Mouse (Mus musculus) adrenal gland, adult 2 months (tissue): ENCODE measurements around the gene Stard7. TPM values are rescaled to one million over a fixed set of nuclear protein-coding genes. Genes with fewer than 3 reads are reported as not detected.
"Not testable (repeated sequence)": the region's sequence is repeated elsewhere in the genome, so short reads cannot be mapped to it uniquely, and the experiment has no call there.

Source experiments
- DNase-seq: peaks from one replicate; pipeline ENCODE4 v3.0.0; 2021
- long read RNA-seq: library from polyadenylated mRNA; stranded (forward); transcript quantifications from one replicate; pipeline ENCODE4 v2.0.0, GENCODE M21; 2021
- polyA plus RNA-seq: library from polyadenylated mRNA; depleted of rRNA; stranded (reverse); fragments of >200 nt; gene quantifications from 2 replicates; pipeline ENCODE4 v1.2.3, GENCODE M21; 2012; rRNA removed
- total RNA-seq, 2 experiments: library from RNA; stranded (reverse); gene quantifications; 2 replicates each; pipeline ENCODE4 v1.2.3; 2021

Stard7 gene
- total RNA-seq: 100 to 1,000 TPM in 1 of 2 experiments, 10 to 100 TPM in 1; 81.7 to 117 TPM
- polyA plus RNA-seq: 74.4 and 104 TPM in 2 replicates
- long read RNA-seq, transcript Stard7-202 (8 exons, 3,116 nt): major isoform, 172 of 192 reads
- long read RNA-seq, partial matches to known transcripts: 8 of 192 reads
- long read RNA-seq, other reads (novel, unspliced or antisense): 10 of 192 reads

GRCm38 (mm10) chr2:127269491-127270299, at the start of gene Stard7:
Gene Stard7 (plus strand): TSS chr2:127270218.
- peak; percentile 98 for DNase-seq

GRCm38 (mm10) chr2:127225261-127225660, 44.8 kb upstream of the Stard7 start:
- no peak for DNase-seq

GRCm38 (mm10) chr2:127237897-127238610, 32.0 kb upstream of the Stard7 start:
- DNase-seq: no peak

GRCm38 (mm10) chr2:127240065-127240464, 30.0 kb upstream of the Stard7 start:
- DNase-seq: peak; percentile 12

- peak; percentile 98 for DNase-seq
Observed at GRCm38 (mm10) chr2:127247592-127248333, 22.3 kb upstream of the Stard7 start, which contains the start of the genes Ciao1 and Tmem127. Gene Ciao1 (minus strand): TSS chr2:127247816. Gene Tmem127 (plus strand): TSS chr2:127247908.

GRCm38 (mm10) chr2:127248334-127249004, 21.5 kb upstream of the Stard7 start:
- DNase-seq: peak; percentile 68

GRCm38 (mm10) chr2:127250291-127251008, 19.6 kb upstream of the Stard7 start:
- no peak for DNase-seq

GRCm38 (mm10) chr2:127251457-127251856, 18.6 kb upstream of the Stard7 start:
- no peak for DNase-seq

GRCm38 (mm10) chr2:127251880-127252527, 18.0 kb upstream of the Stard7 start:
- DNase-seq: peak; percentile 74

GRCm38 (mm10) chr2:127252787-127253186, 17.2 kb upstream of the Stard7 start:
- DNase-seq: no peak

- peak; percentile 66 for DNase-seq
Observed at GRCm38 (mm10) chr2:127254604-127255134, 15.3 kb upstream of the Stard7 start.

GRCm38 (mm10) chr2:127255294-127255693, 14.7 kb upstream of the Stard7 start:
- DNase-seq: no peak

GRCm38 (mm10) chr2:127259340-127259739, 10.7 kb upstream of the Stard7 start:
- no peak for DNase-seq

GRCm38 (mm10) chr2:127262480-127262879, 7.5 kb upstream of the Stard7 start:
- DNase-seq: no peak

- DNase-seq: no peak
Observed at GRCm38 (mm10) chr2:127267854-127268253, 2.2 kb upstream of the Stard7 start.

- DNase-seq: peak; percentile 94
Observed at GRCm38 (mm10) chr2:127270300-127271041, 453 bp downstream of the Stard7 start.

- peak; percentile 49 for DNase-seq
Observed at GRCm38 (mm10) chr2:127271042-127271515, 1.1 kb downstream of the Stard7 start.

- not testable (repeated sequence) for DNase-seq
Observed at GRCm38 (mm10) chr2:127272049-127272448, 2.0 kb downstream of the Stard7 start.

- no peak for DNase-seq
Observed at GRCm38 (mm10) chr2:127272806-127273205, 2.8 kb downstream of the Stard7 start.
